Mouse (Mus musculus) heart, postnatal 10 days (tissue): ENCODE measurements around the gene Stat2. TPM values are rescaled to one million over a fixed set of nuclear protein-coding genes. Genes with fewer than 3 reads are reported as not detected.

Source experiments
- DNase-seq, 2 experiments: peaks; one replicate each; pipeline ENCODE4 v3.0.0; 2021
- intact Hi-C: fragments of 180-260 bp; cut with DNase I; formaldehyde crosslinking; loops from one replicate; pipeline ENCODE4 v1.15.1; 2025
- total RNA-seq, 2 experiments: library from RNA; stranded (reverse); gene quantifications; 2 replicates each; pipeline ENCODE4 v1.2.3; 2021

The Stat2 gene
- total RNA-seq, 2 experiments from 2014 or later = 10.0 to 11.5 TPM

DNA sequence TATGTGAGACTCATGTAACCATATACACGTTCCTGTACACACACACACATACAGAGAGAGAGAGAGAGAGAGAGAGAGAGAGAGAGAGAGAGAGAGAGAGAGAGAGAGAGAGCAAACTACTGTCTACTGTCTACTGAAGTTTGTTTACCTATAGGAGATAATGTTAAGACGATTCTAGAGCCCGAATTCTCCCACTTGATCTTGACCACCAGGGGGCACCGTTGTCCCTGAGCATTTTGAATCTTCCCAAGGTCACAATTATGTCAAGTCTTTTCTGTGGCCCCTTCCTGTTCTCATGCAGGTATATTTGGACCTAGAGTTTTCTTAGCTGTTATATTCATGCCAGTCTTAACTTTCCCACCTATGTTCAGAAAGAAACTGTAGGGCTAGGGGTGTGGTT, 65.2 kb downstream of the Stat2 start:
- intact Hi-C loops = loop anchor here (1.0 kb wide), 1 partner anchor 120 kb away; no protein-coding TSS in a partner anchor
- peak; percentile 85 to 87 for DNase-seq

DNA sequence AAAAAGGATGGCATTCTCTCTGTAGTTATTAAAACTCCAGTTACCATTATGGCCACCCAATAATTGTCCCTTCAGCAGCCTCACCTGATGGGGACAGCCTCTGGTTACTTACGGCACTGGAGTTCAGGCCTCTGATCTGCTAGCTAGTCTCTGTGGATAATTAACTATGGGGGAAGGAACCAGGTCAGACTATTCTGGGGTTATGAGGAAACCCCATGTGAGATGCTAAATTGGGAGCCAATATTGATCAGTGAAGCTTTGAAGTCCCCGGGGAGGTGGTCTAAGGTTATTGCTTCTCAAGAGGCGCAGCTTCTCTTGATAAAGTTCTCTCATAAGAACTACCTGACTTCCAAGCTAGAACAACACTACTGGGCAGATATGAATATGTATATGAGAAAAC, 65.8 kb downstream of the Stat2 start:
- intact Hi-C loops = loop anchor here (2.0 kb wide), 1 partner anchor 23 kb away; no protein-coding TSS in a partner anchor

DNA sequence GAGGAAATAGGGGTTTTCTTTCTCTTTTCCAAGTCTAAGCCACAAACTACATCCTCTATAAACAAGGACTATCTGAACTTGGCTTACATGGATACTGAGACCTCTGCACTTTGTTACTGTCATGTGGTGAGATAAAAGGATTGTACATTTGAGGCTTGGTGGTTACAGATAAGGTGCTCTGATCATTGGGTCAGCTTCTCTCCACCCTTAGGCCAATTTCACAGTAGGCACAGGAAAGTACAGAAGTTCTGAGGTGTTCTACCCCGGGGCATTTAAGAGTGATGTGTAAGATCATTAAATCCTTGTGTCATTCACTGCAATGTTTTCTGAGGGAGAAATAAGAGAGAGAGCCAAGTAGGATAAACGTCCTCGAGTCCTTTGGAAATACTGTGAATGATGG, 66.2 kb downstream of the Stat2 start:
- no peak for DNase-seq
- intact Hi-C loops = loop anchor here (2.0 kb wide), 1 partner anchor 22 kb away; no protein-coding TSS in a partner anchor

More for the DNA sequence above, 65.8 kb downstream of the Stat2 start:
- DNase-seq = no peak

DNA sequence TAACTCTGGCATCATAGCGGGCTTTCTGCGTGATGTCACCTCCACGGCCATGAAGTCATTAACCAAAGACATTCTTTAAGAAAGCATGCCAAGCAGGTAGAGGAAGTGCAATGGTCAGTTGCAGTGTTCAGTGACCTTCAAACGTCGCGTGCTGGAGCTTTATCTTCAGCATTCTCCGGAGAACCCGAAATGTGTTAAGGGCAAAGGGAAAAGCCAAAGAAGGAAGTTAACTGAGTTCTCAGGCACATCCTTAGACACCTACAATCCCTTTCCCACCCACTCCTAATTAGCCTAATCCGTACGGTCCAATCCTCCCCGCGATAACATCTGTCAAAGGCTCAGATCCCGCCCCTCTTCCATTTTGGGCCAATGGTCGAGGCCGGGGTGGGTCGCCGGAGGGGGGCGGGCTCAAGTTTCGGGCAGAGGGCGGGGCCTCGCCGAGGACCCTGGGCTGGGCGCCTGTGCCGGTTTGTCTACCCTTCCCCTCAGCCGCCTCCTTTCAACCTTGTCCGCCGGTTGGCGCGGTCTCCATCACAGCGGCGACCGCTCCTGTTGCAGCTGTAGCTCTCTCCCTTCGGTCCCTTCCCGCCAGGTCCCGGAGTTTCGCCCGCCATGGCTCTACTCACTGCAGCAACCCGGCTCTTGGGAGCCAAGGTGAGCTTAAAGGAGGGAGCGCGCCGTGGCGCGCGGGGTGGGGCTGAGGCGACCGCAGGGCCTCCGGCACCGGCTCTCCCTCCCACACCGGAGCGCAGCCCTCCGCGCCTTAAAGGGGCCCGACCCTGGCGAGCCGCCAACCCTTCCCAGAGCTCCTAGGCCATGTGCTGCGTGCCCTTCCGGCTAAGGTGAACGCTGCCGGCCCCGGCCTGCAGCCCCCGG, 67.2 kb downstream of the Stat2 start, which contains the start of gene Cs:
Gene Cs (plus strand): TSS at position 429 of the 876 bp plus-strand sequence.
- DNase-seq = peak; percentile 98
- intact Hi-C loops = loop anchor here (2.0 kb wide), 1 partner anchor 21 kb away; no protein-coding TSS in a partner anchor

DNA sequence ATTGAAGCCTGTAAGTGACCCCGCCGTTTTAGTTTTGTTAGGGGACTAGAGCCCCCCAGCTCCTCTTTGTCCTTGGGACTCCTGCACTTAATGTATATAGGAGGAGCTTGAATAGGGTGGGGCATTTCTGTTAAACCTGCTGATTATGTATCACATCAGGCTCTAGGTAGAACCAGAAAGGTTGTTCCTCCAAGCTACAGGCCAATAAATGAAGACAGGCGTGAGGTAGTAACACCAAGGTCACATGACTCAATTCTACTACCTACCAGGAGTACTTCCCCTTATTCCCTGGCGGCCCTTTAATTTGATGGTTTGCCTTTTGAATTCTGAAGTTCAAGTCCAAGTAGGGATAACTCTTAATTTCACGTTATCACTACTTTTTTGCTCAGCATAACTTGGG, 68.1 kb downstream of the Stat2 start:
- intact Hi-C loops = no loop called here

DNA sequence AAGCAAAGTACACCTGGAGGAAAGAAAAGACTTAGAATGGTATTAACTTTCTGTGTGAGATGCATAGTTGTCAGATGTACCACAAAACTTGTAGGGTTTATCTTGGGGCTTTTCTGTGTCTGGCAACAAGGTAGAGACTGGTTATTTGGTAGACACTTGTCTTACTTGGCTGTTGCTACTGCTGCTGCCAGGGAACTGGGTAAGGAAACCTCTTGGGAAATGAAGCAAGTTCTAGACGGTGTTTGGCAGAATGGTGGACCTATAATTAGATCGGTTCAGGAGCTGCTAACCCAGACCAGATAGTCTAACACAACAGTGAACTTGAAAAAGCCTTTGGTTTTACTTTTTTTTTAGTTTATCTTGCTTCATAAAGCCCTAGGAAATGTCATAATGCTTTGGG, 68.6 kb downstream of the Stat2 start:
- DNase-seq = peak; percentile 31 to 41
- intact Hi-C loops = no loop called here

More for the DNA sequence above, 68.1 kb downstream of the Stat2 start:
- peak in 1 of 2 experiments; percentile 20 for DNase-seq

DNA sequence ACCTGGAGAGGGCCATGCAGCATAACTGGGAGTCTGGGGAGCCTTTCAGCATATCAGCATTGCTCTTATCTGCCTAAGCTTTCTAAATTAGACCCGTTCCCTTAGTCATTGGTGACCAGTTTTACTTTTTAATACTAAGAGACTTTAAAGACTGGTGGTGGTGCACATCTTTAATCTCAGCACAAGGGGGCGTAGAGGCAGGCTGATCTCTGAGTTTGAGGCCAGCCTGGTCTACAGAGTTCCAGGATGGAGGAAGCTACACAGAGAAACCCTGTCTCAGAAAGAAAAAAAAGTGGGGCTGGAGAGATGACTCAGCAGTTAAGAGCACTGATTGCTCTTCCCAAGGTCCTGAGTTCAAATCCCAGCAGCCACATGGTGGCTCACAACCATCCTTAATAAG, 69.9 kb downstream of the Stat2 start:
- no peak for DNase-seq

More for the DNA sequence above, 69.9 kb downstream of the Stat2 start:
- intact Hi-C loops = no loop called here

Other genes starting within 250 kb of the Stat2 start
- 100 to 1,000 TPM; 639 to 645 TPM for gene Naca, start 235.0 kb upstream of the Stat2 start, total RNA-seq
- 10 to 100 TPM; 91.9 to 99.8 TPM for gene Ptges3, start 211.6 kb upstream of the Stat2 start, total RNA-seq
- gene Atp5b, start 187.3 kb upstream of the Stat2 start, total RNA-seq = 1,000 to 10,000 TPM; 7,591 to 7,651 TPM
- 10 to 100 TPM; 26.1 to 27.8 TPM for gene Baz2a, start 179.0 kb upstream of the Stat2 start, total RNA-seq
- 10 to 100 TPM; 82.8 to 91.0 TPM for gene Rbms2, start 90.3 kb upstream of the Stat2 start, total RNA-seq
- under 1 TPM; 0.64 to 0.67 TPM for gene Gls2, start 76.1 kb upstream of the Stat2 start, total RNA-seq
- 10 to 100 TPM; 42.1 to 44.6 TPM for gene Spryd4, start 58.8 kb upstream of the Stat2 start, total RNA-seq
- not detected for gene Mip, start 44.7 kb upstream of the Stat2 start, total RNA-seq
- gene Timeless, start 38.5 kb upstream of the Stat2 start, total RNA-seq = 10 to 100 TPM; 11.5 to 17.3 TPM
- gene Apon, start 16.5 kb upstream of the Stat2 start, total RNA-seq = under 1 TPM in 1 of 2 experiments, not detected in 1; 0.20 TPM
- not detected for gene Apof, start 1.9 kb upstream of the Stat2 start, total RNA-seq
- gene Il23a, start 28.2 kb downstream of the Stat2 start, total RNA-seq = under 1 TPM; 0.50 to 0.87 TPM
- gene Pan2, start 32.8 kb downstream of the Stat2 start, total RNA-seq = 10 to 100 TPM; 16.5 to 17.5 TPM
- gene Cnpy2, start 51.9 kb downstream of the Stat2 start, total RNA-seq = 10 to 100 TPM; 78.3 to 95.1 TPM
- gene Cs, start 67.2 kb downstream of the Stat2 start, total RNA-seq = 1,000 to 10,000 TPM; 1,017 to 1,070 TPM
- 100 to 1,000 TPM; 156 to 159 TPM for gene Coq10a, start 98.4 kb downstream of the Stat2 start, total RNA-seq
- gene Ankrd52, start 106.6 kb downstream of the Stat2 start, total RNA-seq = 10 to 100 TPM; 43.1 to 43.7 TPM
- gene Slc39a5, start 130.7 kb downstream of the Stat2 start, total RNA-seq = not detected
- 10 to 100 TPM; 42.5 to 44.7 TPM for gene Nabp2, start 140.9 kb downstream of the Stat2 start, total RNA-seq
- 10 to 100 TPM; 24.0 to 24.8 TPM for gene Rnf41, start 141.1 kb downstream of the Stat2 start, total RNA-seq
- 10 to 100 TPM; 83.6 to 95.9 TPM for gene Smarcc2, start 188.7 kb downstream of the Stat2 start, total RNA-seq
- 100 to 1,000 TPM; 500 to 506 TPM for gene Myl6, start 223.6 kb downstream of the Stat2 start, total RNA-seq
- gene Myl6b, start 228.1 kb downstream of the Stat2 start, total RNA-seq = 1 to 10 TPM; 4.1 to 4.5 TPM